Mouse (Mus musculus) liver (tissue): ENCODE measurements around the gene Phf23.

Experiments used
- DNase-seq: peaks from one replicate; pipeline ENCODE4 v3.0.0-alpha.2; 2020; ENCODE audit warnings: mixed read lengths

Gene Phf23

DNA sequence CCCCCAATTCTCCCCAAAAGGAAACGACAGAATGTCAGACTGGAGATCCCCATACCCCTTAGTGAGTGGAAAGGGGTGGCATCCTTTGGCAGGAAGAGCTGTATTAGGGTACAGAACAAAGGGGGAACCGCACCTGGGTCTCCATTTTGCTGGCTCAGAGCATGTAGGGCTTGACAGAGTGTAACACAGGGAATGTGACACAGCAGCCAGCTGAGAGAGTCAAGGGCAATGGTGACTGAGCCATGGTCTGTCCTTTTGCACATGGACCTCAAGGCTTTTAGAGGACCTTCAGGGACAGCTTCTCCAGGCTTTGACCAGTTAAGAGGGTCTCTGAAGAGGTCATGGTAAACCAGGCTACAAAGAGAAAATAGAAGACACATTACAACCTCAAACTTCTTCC is 20.7 kb upstream of the Phf23 start:
- DNase-seq: no peak

GRCm38 (mm10) chr11:69976271-69976670 is 19.3 kb upstream of the Phf23 start:
- no peak for DNase-seq

DNA sequence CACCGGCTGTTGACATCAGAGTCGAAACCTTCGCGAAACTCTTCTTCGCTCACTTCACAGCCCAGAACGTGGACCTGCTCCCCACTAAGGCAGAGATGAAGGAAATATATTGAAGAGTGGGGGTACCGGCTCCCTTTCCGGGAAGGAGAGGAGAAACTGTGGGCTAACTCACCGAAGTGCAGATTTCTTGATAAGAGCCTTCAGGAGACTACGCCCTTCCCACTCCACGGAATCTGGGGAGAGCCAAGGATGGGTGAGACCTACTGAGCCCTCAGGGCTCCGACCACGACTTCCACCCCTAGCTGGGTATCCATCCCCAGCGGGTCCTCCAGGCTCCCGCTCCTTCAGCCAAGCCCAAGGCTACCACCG is 15.8 kb upstream of the Phf23 start:
- no peak for DNase-seq

DNA sequence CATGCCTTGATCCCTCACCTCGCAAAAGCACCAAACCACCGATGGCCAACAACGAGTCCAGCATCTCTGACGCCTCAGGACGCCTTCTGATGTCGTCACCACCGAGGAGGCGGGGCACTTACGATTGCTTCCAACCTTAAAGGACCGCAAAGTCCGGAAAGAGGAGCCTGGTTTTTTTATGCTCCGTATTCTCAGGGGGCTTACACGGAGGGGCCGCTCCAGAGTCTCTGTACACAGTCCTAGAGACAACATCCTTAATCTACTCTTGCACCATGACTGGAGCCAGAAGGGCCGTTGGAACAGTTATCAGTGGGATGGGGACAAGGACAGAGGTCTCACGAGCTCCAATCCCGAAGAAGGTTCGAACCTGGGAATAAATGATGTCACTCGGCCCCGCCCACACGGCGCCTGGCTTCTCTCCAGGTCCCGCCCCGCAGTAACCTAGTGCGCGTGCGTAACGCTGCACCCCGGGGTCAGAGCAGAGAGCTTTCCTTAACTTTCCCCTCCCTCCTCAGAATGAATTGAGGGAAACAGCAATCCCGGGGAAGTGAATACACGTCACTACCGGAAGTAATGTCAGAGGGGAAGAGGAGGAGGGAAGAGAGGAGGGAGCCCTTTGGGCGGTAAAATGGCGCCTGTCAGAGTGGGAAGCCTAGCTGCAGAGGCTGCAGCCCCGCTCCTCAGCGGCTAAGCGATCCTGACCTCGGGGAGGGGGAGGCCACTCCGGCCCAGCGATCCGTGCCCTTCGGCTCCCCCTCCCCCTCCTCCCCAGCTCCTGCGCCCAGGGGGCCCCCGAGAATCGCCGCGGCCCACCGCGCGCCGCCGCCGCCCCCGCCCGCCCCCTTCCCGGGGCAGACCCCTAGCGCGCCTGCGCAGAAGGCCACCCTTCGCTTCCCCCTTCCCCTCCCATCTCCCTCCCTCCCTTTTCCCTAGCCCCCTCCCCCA is 15.1 kb upstream of the Phf23 start:
- DNase-seq: peak; percentile 98

- peak; percentile 36 for DNase-seq
These were observed 14.3 kb upstream of the Phf23 start, which contains the start of gene Ctdnep1 for GRCm38 (mm10) chr11:69981141-69981762. Ctdnep1 (plus strand) TSS chr11:69981156.

DNA sequence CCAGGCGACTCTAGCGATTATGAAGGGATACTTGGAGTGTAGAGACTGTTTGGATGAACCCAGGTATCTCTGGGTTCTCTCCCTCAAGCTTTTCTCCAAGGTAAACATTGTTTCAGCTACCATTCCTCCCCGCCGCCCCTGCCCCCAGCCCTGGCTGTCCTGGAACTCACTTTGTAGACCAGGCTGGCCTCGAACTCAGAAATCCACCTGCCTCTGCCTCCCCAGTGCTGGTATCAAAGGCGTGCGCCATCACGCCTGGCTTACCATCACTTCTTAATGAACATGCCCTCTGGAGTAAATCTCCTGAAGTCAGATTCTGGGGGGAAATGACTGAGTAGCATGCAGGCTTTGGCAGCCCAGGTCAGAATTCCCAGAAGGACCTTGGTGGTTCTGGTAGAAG is 13.4 kb upstream of the Phf23 start, which contains the start of gene Elp5:
Gene Elp5, minus strand, starts transcription at position 293 of the 400 bp plus-strand sequence.
- DNase-seq: no peak

GRCm38 (mm10) chr11:69982877-69983276 is 12.7 kb upstream of the Phf23 start:
- DNase-seq: peak; percentile 28

GRCm38 (mm10) chr11:69983377-69983776 is 12.2 kb upstream of the Phf23 start:
- no peak for DNase-seq

DNA sequence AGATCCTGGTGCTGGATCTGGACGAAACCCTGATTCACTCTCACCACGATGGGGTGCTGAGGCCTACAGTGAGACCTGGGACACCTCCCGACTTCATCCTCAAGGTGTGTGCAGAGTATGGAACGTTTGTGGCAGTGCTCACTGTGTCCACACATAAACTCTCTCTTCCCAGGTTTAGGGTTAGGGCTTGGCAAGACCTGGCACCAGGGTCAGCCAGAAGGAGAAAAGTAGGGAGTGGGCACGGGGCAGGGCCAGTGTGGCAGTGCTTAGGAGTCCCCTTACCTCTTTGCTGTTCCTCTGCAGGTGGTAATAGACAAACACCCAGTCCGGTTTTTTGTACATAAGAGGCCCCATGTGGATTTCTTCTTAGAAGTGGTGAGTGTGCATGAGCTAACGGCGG is 11.1 kb upstream of the Phf23 start:
- no peak for DNase-seq

DNA sequence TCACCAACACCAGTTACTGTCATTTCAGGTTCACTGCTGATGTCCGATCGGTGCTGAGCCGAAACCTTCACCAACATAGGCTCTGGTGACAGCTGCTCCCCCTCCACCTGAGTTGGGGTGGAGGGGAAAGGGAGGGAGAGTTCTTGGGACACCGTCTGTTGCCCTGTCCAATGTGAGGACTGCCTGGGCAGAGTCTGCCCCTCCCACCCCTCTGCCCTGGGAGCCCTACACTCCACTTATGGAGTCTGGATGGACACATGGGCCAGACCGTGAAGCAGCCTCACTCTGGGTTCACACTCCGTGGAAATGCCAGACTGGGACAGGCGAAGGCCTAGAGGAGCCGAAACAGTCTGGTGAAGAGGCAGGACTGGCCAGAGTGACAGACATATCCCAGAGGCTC is 5.6 kb upstream of the Phf23 start:
- no peak for DNase-seq

DNA sequence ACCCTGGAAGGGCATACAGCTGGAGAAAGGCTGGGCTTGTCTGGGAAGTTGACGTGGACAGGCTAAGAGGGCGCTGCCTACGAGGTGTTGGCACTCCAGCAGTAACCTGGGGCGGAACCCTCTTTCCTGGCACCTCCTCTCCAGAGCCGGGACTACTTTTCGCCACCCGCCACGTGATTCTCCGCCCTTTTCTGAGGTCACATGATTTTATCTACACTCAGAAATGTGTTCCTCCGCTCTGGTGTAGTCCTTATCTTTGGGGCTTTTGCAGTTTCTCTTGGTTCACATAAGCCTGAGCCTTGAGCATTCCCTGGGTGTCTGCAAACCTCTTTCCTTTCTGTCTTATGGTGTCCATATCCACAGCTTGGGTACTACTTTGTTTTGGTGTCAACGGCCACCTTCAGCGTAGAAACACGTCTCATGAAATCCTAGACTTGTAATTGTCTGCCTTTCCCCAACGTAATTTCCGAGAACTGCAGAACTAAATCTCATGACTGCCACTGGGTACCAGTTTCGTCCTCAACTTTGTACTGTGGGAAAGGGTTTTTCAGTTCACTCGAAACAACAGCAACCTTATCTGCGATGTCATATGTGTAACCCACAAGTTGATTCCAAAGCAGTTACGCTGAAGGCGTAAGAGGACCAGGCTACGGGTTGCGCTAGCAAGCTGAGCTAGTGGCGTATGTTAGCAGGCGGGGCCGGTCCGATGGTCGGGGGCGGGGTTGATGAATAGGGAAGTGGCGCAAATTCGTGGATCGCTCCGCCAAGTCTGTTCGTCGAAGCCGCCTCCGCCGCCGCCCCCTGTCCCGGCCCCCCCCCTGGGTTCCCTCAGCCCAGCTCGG is 4.5 kb upstream of the Phf23 start, which contains the start of gene Gabarap:
Gene Gabarap, plus strand, starts transcription at position 294 of the 842 bp plus-strand sequence.
- peak; percentile 97 for DNase-seq

- no peak for DNase-seq
These were observed 3.9 kb upstream of the Phf23 start for GRCm38 (mm10) chr11:69991711-69992110.

DNA sequence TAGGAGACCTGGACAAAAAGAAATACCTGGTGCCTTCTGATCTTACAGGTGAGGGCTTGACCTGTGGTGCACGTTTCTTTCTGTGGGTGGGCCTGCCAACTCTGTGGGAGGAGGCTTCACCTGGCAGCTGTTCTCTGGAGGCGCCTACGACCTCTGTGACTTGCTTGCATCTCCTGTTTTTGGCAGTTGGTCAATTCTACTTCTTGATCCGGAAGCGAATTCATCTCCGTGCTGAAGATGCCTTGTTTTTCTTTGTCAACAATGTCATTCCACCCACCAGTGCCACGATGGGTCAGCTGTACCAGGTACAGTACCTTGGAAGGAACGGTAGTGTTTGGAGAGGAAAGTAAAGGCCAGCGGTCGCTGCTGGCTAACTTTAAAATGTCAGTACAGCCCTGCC is 3.2 kb upstream of the Phf23 start:
- DNase-seq: no peak

- DNase-seq: no peak
These were observed 2.6 kb upstream of the Phf23 start for GRCm38 (mm10) chr11:69992932-69993331.

GRCm38 (mm10) chr11:69994401-69995090 is 1.0 kb upstream of the Phf23 start:
- DNase-seq: no peak

- DNase-seq: peak; percentile 72
These were observed 834 bp downstream of the Phf23 start for GRCm38 (mm10) chr11:69996161-69997061.

- peak; percentile 99 for DNase-seq
These were observed 1.5 kb downstream of the Phf23 start for GRCm38 (mm10) chr11:69997070-69997509.

- DNase-seq: no peak
These were observed 3.3 kb downstream of the Phf23 start for GRCm38 (mm10) chr11:69998567-69999491.

- DNase-seq: no peak
These were observed 4.1 kb downstream of the Phf23 start for GRCm38 (mm10) chr11:69999666-70000065.

GRCm38 (mm10) chr11:70000396-70000898 is 4.9 kb downstream of the Phf23 start, which contains the start of gene Dvl2:
Dvl2 (plus strand) TSS chr11:70000595.
- DNase-seq: peak; percentile 95
